Mouse (Mus musculus): ENCODE data around the gene Ntsr2. TPM values are rescaled to one million over a fixed set of nuclear protein-coding genes. Genes with fewer than 3 reads are reported as not detected.

Gene Ntsr2
- polyA plus RNA-seq, 1 experiment from 2014 or later = 5.4 TPM

DNA sequence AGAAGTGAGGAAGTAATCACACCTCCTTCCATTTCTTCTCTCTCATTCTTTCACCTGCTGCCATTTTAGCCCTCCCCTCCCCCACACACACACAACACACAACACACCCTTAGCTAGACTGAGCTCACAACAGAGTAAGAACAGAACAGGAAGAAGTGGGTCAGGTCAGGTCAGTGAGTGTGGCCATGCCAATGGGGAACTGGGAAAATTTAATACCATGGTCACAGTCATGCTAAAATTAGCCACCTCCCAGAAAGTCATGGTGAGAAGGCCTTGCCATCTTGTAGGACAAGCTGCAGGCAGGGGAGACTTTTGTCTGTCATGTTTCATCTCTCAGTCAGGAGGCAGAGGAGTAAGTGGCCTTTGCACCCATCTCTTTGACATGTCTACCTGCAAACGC, 45.5 kb downstream of the Ntsr2 start:
- no peak overlapping the region for H3K4me2 ChIP-seq (ENCODE audit: low read length)
- 85% methylated on average over 1 of the region's 1 CpGs for WGBS
- H3K27me3 ChIP-seq (ENCODE audit: control insufficient read depth, insufficient read depth, low read depth, low read length) = no peaks in the 10 kb centered on the region
- no peaks in the 10 kb centered on the region for H3K9me3 ChIP-seq (replicated peaks; ENCODE audit: control insufficient read depth, low read length, poor library complexity, severe bottlenecking)
- H3K36me3 ChIP-seq (ENCODE audit: control insufficient read depth, insufficient read depth, low read length) = no peaks in the 10 kb centered on the region
- no peak overlapping the region for H3K4me3 ChIP-seq (ENCODE audit: low read depth, low read length)
- no peak overlapping the region for H3K27ac ChIP-seq (ENCODE audit: low read length)
- H3K4me1 ChIP-seq (ENCODE audit: control insufficient read depth, insufficient read depth, low read length) = no peaks in the 10 kb centered on the region
- no peak for ATAC-seq
- H3K9ac ChIP-seq (ENCODE audit: low read depth, low read length) = no peak overlapping the region

Other genes with a start within 250 kb of the Ntsr2 start
- gene Lpin1, start 42.4 kb upstream of the Ntsr2 start, polyA plus RNA-seq (2015; fragmentation: Nextera tagmentation; extraction: Ambion mirVana) = 21.7 and 22.4 TPM in 2 replicates
- gene Greb1, start 147.5 kb downstream of the Ntsr2 start, polyA plus RNA-seq (2015; fragmentation: Nextera tagmentation; extraction: Ambion mirVana) = 0.98 and 2.4 TPM in 2 replicates
- gene E2f6, start 157.6 kb downstream of the Ntsr2 start, polyA plus RNA-seq (2015; fragmentation: Nextera tagmentation; extraction: Ambion mirVana) = 23.7 and 26.8 TPM in 2 replicates
- gene Rock2, start 241.5 kb downstream of the Ntsr2 start, polyA plus RNA-seq (2015; fragmentation: Nextera tagmentation; extraction: Ambion mirVana) = 12.5 and 14.5 TPM in 2 replicates